Mouse (Mus musculus) gastrocnemius, postnatal 4 days (tissue): ENCODE measurements at regions not wholly inside any gene's neighbourhood (a gene's known extent, or its start where the extent isn't known, plus 50 kb on each side); places are given as distances from the start of the nearest gene placed in this dataset.
"Not testable (repeated sequence)": the region's sequence is repeated elsewhere in the genome, so short reads cannot be mapped to it uniquely, and the experiment has no call there.

Experiments used
- DNase-seq, 2 experiments: peaks; one replicate each; pipeline ENCODE4 v3.0.0; 2021 to 2022; ENCODE audit warnings: low spot score in 2 of 2, mixed read lengths in 2 of 2

GRCm38 (mm10) chr13:5603905-5604596 lies 257.2 kb upstream of the Klf6 start:
- DNase-seq: no peak

DNA sequence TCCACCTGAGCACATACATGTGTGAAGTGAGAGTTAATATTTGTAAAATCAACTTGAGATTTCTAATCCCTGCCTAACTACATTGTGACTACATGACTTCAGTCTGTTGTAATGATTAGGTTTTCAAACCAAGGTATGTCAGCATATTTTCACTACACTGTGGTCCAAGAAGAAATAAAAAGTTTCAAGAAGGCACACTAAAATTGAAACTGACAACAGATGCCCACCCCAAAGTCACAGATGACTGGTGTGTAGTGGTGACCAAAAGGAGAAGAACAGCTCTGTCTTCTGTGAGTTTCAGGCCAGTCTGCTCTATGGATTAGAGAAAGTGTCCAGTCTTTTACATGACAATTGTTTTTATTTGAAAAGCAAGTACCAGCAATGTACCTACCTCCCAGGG lies 255.9 kb upstream of the Klf6 start:
- no peak for DNase-seq

DNA sequence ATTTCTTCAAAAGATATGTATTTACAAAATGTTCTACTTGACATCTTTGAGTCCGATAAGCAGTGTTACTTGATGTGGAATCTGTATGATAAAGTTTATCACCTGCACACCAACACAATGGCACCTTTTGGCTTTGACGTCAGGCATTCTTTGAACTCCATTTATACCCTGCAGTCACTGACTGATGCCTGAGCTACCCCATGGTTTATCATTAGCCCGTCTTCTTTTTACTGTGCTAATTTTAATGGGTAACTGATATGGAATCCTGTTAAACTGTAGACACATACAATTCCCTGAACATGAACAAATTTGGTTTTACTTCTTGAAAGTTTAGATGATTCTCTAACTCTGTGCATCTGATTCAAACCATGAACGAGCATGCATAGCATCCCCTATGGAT lies 253.8 kb upstream of the Klf6 start:
- no peak for DNase-seq

- no peak for DNase-seq
These were observed 247.0 kb upstream of the Klf6 start for GRCm38 (mm10) chr13:5614186-5614737.

GRCm38 (mm10) chr13:5614833-5615232 lies 246.4 kb upstream of the Klf6 start:
- DNase-seq: no peak

- no peak for DNase-seq
These were observed 246.0 kb upstream of the Klf6 start for GRCm38 (mm10) chr13:5615327-5615726.

DNA sequence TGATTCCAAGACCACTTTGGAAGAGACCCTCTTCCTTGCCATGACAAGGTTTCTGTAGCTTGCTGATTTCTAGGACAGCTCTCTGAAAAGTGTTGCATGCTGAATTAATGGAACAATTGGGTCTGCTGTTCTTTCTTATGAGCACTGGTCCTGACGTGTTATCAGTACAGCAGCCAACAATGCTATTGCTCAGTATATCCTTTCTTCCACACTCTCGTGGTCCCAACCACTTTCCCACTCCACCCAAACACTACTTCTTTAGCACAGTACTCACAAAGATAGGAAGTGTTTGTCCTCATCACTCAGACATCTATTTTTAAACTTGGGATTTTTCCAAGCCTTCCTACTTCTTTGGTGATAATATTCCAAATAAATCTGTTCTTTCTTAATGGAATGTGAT lies 233.2 kb upstream of the Klf6 start:
- no peak for DNase-seq

DNA sequence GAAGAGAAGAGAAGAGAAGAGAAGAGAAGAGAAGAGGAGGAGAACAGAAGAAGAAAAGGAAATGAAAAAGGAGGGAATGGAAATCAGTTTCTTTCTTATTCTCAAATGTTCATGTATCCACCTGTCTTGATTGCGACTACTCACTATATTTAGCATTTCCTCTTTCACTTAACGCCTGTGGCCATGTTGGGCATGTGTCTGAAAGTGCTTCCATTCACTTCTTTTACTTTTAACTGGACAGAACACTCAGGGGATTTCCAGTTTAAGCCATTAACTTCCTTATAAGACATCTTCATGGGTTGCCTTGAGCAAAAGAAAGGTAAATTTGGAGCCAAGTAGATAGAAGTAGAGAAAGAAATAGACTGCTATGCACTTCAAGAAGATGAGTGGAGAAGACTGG lies 226.3 kb upstream of the Klf6 start:
- DNase-seq: no peak

DNA sequence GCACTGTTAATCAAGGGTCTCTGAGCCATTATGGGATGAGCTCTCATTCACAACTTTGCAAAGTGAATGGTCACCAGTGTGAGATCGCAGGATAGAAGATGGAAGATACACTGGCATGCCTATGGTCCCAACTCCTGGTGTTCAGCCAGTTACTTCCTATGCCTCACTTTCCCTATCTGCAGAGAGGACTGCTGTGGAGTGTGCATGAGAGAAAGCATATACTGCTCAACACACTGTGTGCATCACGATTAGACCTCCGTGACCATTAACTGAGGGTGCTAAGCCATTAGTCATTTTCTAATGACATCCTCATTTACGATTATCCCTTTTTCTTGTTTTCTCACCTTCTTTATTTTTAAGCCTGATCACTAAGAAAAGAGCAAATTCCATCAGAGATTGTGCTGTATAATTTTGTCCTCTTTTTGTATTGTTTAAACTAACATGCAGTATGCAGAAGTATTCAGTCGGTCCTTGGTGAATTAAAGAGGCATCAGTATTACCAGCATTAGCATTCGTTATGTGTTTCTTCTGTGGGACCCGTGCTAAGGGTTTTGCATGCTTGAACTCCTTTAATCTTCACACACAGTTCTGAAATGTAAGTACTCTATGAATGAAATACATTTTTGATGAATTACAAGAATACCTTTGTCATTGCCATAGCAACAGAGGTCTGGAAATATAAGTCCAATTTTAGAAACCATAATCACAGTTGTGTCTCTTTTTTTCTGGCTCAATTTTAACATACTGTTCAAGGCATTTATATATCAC lies 219.4 kb upstream of the Klf6 start:
- DNase-seq: no peak

GRCm38 (mm10) chr13:5648276-5648675 lies 213.0 kb upstream of the Klf6 start:
- no peak for DNase-seq

- DNase-seq: no peak
These were observed 203.7 kb upstream of the Klf6 start for GRCm38 (mm10) chr13:5657556-5657955.

DNA sequence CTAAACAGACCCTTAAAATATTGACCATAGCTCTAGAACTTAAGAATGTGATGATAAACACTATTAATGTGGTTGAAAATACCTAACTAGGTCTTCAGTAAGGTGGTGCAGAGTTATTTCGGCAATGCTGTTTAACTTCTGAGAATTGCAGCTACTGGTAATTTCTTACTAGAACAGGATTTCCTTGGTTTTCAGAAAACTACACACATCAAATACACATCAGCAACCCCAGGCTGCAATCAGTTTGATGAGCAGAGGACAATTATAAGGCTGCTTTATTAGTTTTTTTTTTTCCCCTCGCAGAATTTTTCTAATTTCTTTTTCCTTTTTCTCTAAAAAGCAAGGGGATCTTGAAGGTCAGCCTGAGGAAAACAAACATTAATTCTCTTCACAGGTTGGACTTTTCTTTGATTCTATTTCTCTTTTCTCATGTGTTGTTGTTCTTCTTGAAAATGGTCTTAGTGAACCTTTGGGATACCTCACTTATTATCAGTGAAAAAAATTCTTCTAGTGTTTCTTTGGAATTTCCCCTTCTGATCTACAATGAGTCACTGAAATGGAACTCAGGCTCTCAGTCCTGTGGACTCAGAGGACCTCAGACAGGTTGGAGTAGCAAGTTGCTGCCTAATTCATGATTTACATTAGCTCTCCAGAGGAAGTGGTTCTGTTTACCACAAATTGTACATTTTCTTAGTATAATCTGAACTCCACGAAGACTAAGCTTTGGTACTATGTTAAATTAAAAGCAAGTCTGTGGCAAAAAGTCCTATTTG lies 194.9 kb upstream of the Klf6 start:
- DNase-seq: no peak

GRCm38 (mm10) chr13:5675668-5676067 lies 185.6 kb upstream of the Klf6 start:
- no peak for DNase-seq

DNA sequence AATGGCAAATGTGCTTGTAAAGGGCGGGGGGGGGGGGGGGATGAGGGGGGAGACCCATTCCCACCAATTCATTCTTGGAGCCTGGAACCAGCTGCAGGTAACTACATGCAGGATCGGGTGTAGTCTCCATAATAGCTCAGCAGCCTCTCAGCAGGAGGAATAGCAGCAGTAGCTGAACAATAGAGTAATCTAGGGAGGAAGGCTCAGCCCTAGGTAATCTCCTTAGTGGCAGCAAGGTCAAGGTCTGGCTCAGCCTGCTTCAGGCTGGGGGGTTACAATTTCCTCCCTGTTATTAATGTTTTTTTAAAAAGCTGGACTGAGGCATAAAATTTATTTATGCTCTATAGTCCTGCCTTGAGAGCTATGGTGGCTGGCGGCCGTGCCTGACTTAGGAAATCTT lies 171.2 kb upstream of the Klf6 start:
- no peak for DNase-seq

DNA sequence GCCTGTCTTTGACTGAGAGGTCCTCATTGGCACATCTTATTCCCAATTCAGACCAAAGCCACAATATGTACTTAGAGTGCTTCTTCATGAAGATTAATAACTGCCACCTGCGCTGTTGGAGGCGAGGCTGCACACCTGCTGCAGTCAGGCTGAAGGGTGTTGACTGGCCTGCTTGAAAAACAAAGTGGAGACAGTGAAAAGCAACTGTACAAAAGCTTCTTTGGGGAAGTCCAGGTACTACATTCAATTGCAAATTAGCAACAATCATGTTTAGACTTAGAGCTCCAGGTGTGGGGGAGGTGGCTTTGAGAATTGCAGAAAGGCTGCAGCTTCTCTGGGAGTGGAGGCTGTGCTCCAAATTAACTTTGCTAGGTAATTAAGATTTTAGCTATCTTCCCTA lies 170.6 kb upstream of the Klf6 start:
- DNase-seq: not testable (repeated sequence)

- no peak for DNase-seq
These were observed 166.7 kb upstream of the Klf6 start for GRCm38 (mm10) chr13:5694626-5695025.

DNA sequence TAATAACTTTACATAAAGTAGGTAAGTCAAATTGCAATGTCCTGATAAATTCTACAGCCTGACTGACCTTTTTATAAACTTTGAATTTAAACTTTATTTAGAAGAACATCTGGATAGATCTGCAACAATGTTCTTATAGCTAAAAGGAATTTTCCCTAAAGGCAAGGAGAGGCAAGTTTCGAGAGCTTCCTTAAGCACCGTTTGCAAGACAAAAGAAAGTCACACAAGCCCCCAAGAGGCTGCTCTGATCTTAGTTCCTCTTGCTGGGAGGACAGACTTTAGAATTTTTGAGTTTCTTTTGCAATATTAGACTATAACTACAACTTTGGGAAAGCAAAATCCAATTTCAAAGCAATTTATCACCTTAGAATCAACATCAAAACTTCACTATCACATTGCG lies 165.7 kb upstream of the Klf6 start:
- not testable (repeated sequence) for DNase-seq

DNA sequence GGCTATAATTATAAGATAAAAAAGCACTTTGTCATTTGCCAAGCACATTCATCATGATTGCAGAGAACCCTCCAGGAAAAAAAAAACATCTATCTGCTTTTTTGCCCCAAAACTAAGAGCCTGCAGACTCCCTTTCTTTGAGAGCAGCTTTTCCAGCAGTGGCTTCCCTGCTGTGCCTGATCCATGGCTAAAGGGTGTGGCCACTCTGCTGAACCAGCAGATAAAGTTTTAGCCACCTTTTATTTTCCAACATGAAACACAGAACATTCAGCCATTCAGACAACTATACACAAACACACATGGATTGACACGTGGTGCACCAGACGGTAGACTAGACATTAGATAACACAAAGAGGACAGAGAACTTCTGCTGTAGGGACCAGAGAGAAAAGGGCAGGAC lies 164.9 kb upstream of the Klf6 start:
- no peak for DNase-seq

DNA sequence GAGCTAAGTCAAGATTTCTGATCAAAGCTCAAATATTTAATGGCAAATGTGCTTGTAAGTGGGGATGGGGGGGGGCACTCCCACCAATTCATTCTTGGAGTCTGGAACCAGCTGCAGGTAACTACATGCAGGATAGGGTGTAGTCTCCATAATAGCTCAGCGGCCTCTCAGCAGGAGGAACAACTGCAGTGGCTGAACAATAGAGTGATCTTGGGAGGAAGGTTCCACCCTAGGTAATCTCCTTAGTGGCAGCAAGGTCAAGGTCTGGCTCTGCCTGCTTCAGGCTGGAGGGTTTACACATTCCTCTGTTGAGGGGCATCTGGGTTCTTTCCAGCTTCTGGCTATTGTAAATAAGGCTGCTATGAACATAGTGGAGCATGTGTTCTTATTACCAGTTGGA lies 164.0 kb upstream of the Klf6 start:
- not testable (repeated sequence) for DNase-seq

GRCm38 (mm10) chr13:5702071-5702470 lies 159.2 kb upstream of the Klf6 start:
- no peak for DNase-seq

- DNase-seq: no peak
These were observed 156.3 kb upstream of the Klf6 start for GRCm38 (mm10) chr13:5704991-5705390.

DNA sequence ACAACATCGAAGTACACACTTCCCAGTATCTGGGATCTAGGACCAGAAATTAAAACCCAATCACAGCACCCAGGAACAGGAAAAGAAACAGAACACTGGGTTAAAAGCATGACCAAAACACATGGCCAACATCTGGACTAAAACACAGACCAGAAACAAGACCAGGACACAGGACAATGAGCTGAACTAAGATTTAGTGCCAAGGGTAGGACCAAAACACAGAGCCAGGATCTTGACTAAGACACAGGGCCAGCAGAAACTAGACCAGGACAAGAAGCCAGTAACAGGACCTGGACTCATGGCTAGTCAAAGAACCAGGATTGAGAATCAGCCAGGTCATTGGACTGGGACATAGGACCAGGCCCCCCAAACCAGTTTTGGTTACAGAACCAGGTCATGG lies 149.6 kb upstream of the Klf6 start:
- DNase-seq: no peak
